Mouse (Mus musculus) liver, postnatal 0 days (tissue): Measurements from ENCODE around the gene Smap2.

Experiments used
- CTCF ChIP-seq: sonication (generic); IDR thresholded peaks from 2 replicates; pipeline ENCODE4 v1.5.1; 2016; ENCODE audit warnings: antibody characterized with exemption, low read depth
- EP300 ChIP-seq: IDR thresholded peaks from 2 replicates; pipeline ENCODE4 v1.6.1; 2016; ENCODE audit warnings: antibody characterized with exemption, low read depth, mild to moderate bottlenecking

- TF ChIP-seq CTCF (peak; percentile 58), EP300 (no peak)
Measured at GRCm38 (mm10) chr4:120925386-120925785, 91.7 kb downstream of the Smap2 start.
